Mouse (Mus musculus): ENCODE results near the gene Trpm3. TPM values are rescaled to one million over a fixed set of nuclear protein-coding genes. Genes with fewer than 3 reads are reported as not detected.
A peak's percentile ranks its signal among the peaks of the same experiment; 100 is the strongest.

Gene Trpm3
- polyA plus RNA-seq, 1 experiment from 2014 or later, result 6.4 TPM

DNA sequence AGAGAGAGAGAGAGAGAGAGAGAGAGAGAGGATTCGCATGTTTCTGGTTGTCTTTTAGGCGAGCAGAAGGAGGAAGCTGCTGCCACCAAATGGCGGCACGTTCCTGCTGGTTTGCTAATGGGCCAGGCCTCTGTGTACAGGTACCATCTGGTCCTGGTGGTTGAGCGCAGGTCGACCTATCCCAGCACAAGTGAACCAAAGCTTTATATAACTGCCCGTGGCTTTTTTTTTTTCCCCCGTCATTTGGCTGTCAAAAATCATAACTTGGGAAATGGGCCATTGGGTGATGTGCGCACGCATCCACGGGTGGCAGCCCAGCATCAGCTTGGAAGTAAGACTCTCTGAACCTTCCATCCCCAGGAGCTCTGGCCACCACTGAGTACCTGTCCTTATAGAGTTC, 745.5 kb downstream of the Trpm3 start:
- no peaks in the 10 kb centered on the region for H3K27me3 ChIP-seq (replicated peaks; ENCODE audit: control insufficient read depth, insufficient read depth, low read length)
- no peaks in the 10 kb centered on the region for H3K9me3 ChIP-seq (ENCODE audit: control insufficient read depth, low read length)
- 44% methylated on average over 11 of the region's 11 CpGs for WGBS
- peak overlapping the region; percentile 6; the same call in 1 of the 2 replicates for H3K4me3 ChIP-seq (ENCODE audit: low read depth, low read length)
- H3K4me2 ChIP-seq (ENCODE audit: low read depth, low read length), result peak overlapping the region; percentile 54
- H3K9ac ChIP-seq (ENCODE audit: low read depth, low read length), result no peak overlapping the region
- no peaks in the 10 kb centered on the region for H3K36me3 ChIP-seq (ENCODE audit: control insufficient read depth, insufficient read depth, low read length)
- ATAC-seq (ENCODE audit: low read depth) (0 out of 2 replicates have a peak, but pooled peaks have one; percentile 44), DNase-seq (ENCODE audit: low spot score) (no peak)
- no peaks in the 10 kb centered on the region for H3K4me1 ChIP-seq (ENCODE audit: control insufficient read depth, insufficient read depth, low read length)
- H3K27ac ChIP-seq (replicated peaks; ENCODE audit: low read depth, low read length), result no peak overlapping the region

DNA sequence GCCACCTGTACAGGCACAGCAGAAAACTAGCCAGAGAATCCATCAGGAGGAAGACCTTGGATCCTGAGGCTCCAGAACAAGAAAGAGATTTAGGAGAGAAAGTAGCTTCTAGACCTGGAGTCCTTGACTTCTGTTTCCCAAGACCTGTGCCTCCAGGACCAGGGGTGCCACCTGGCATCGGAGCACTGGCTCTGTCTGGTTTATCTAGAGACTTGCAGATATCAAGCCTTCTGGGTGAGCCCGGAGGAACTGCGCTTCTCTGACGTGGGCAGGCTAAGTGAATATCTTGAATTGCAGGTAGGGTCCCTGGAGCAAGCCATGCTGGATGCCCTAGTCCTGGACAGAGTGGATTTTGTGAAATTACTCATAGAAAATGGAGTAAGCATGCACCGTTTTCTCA, 746.2 kb downstream of the Trpm3 start:
- Histone ChIP-seq H3K4me2 (ENCODE audit: low read depth, low read length) (no peak overlapping the region), H3K27ac (replicated peaks; ENCODE audit: low read depth, low read length) (no peak overlapping the region), H3K4me1 (ENCODE audit: control insufficient read depth, insufficient read depth, low read length) (no peaks in the 10 kb centered on the region), H3K4me3 (ENCODE audit: low read depth, low read length) (no peak overlapping the region), H3K36me3 (ENCODE audit: control insufficient read depth, insufficient read depth, low read length) (no peaks in the 10 kb centered on the region), H3K9me3 (ENCODE audit: control insufficient read depth, low read length) (no peaks in the 10 kb centered on the region), H3K27me3 (replicated peaks; ENCODE audit: control insufficient read depth, insufficient read depth, low read length) (no peaks in the 10 kb centered on the region), H3K9ac (ENCODE audit: low read depth, low read length) (no peak overlapping the region)
- ATAC-seq (ENCODE audit: low read depth) (no peak), DNase-seq (ENCODE audit: low spot score) (no peak)
- WGBS, result 85% methylated on average over 5 of the region's 5 CpGs

DNA sequence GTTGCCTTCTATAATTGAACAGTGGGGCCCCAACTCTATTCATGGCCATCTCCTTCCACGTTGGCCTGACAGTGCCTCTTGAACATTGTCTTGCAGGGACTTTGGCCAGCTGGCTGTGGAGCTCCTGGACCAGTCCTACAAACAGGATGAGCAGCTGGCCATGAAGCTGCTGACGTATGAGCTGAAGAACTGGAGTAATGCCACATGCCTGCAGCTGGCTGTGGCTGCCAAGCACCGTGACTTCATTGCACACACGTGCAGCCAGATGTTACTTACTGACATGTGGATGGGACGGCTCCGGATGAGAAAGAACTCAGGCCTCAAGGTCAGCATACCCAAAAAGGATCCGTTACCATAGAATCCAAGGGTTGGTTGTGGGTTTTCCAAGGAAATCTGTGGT, 763.0 kb downstream of the Trpm3 start:
- Histone ChIP-seq H3K4me2 (ENCODE audit: low read depth, low read length) (no peak overlapping the region), H3K27ac (replicated peaks; ENCODE audit: low read depth, low read length) (no peak overlapping the region), H3K36me3 (ENCODE audit: control insufficient read depth, insufficient read depth, low read length) (no peaks in the 10 kb centered on the region), H3K4me3 (ENCODE audit: low read depth, low read length) (no peak overlapping the region), H3K4me1 (ENCODE audit: control insufficient read depth, insufficient read depth, low read length) (peaks cover 5% of the 10 kb centered on the region; the same call in 1 of the 2 replicates), H3K9me3 (ENCODE audit: control insufficient read depth, low read length) (no peaks in the 10 kb centered on the region), H3K27me3 (replicated peaks; ENCODE audit: control insufficient read depth, insufficient read depth, low read length) (no peaks in the 10 kb centered on the region), H3K9ac (ENCODE audit: low read depth, low read length) (no peak overlapping the region)
- DNase-seq (ENCODE audit: low spot score), result peak; percentile 25
- no peak for ATAC-seq (ENCODE audit: low read depth)
- 77% methylated on average over 7 of the region's 7 CpGs for whole genome bisulfite sequencing

- H3K36me3 ChIP-seq (ENCODE audit: control insufficient read depth, insufficient read depth, low read length), result no peaks in the 10 kb centered on the region
- peaks cover 5% of the 10 kb centered on the region; the same call in 1 of the 2 replicates for H3K4me1 ChIP-seq (ENCODE audit: control insufficient read depth, insufficient read depth, low read length)
- H3K4me2 ChIP-seq (ENCODE audit: low read depth, low read length), result no peak overlapping the region
- 96% methylated on average over 6 of the region's 6 CpGs for WGBS
- no peak overlapping the region for H3K4me3 ChIP-seq (ENCODE audit: low read depth, low read length)
- H3K27me3 ChIP-seq (replicated peaks; ENCODE audit: control insufficient read depth, insufficient read depth, low read length), result no peaks in the 10 kb centered on the region
- ATAC-seq (ENCODE audit: low read depth) (no peak), DNase-seq (ENCODE audit: low spot score) (no peak)
- H3K9me3 ChIP-seq (ENCODE audit: control insufficient read depth, low read length), result no peaks in the 10 kb centered on the region
- no peak overlapping the region for H3K9ac ChIP-seq (ENCODE audit: low read depth, low read length)
- no peak overlapping the region for H3K27ac ChIP-seq (replicated peaks; ENCODE audit: low read depth, low read length)
Observed at GRCm38 (mm10) chr19:22902386-22902785, 763.5 kb downstream of the Trpm3 start.

DNA sequence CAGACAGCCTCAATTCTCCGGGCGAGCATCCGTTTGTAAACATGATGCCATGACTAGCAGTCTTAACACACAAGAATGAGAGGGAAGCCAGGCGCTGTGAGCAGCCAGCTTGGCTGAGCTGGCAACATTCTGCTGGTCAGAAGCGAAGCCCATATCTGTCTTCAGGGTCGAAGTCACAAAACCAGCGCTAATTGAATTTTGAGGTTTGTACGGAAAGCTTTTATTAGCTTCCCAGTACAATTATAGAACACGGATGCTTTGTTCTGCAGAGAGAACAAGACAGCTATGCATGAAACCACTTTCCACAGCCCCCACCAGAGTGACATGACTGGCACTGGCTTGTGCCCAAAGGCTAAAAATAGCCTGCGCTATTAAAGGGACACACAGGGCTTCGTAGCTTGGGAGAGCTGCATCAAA, 766.2 kb downstream of the Trpm3 start:
- DNase-seq (ENCODE audit: low spot score) (peak; percentile 65), ATAC-seq (ENCODE audit: low read depth) (no peak)
- Histone ChIP-seq H3K27ac (replicated peaks; ENCODE audit: low read depth, low read length) (no peak overlapping the region), H3K4me2 (ENCODE audit: low read depth, low read length) (no peak overlapping the region), H3K9ac (ENCODE audit: low read depth, low read length) (no peak overlapping the region), H3K4me3 (ENCODE audit: low read depth, low read length) (no peak overlapping the region), H3K36me3 (ENCODE audit: control insufficient read depth, insufficient read depth, low read length) (no peaks in the 10 kb centered on the region), H3K9me3 (ENCODE audit: control insufficient read depth, low read length) (no peaks in the 10 kb centered on the region), H3K27me3 (replicated peaks; ENCODE audit: control insufficient read depth, insufficient read depth, low read length) (no peaks in the 10 kb centered on the region), H3K4me1 (ENCODE audit: control insufficient read depth, insufficient read depth, low read length) (peaks cover 5% of the 10 kb centered on the region; the same call in 1 of the 2 replicates)
- 64% methylated on average over 11 of the region's 11 CpGs for WGBS

DNA sequence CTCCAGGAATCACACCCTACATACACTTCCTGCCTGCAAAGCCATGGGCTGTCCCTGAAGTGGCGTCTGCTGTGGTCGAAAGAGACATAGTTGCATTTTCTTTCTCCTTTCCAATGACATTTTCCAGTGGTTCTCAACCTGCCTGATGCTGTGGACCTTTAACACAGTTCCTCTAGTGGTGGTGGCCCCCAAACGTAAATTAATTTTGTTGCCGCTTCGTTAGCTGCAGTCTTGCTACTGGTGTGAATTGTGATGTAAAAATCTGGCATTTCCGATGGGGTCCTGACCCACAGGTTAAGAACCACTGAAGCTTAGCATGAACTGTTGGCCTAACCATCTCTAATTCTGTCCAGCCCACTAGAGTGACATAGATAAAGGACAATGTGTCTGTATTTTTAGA, 771.8 kb downstream of the Trpm3 start:
- Histone ChIP-seq H3K9me3 (ENCODE audit: control insufficient read depth, low read length) (peaks cover 3% of the 10 kb centered on the region; the same call in 1 of the 2 replicates), H3K4me3 (ENCODE audit: low read depth, low read length) (no peak overlapping the region), H3K27ac (replicated peaks; ENCODE audit: low read depth, low read length) (no peak overlapping the region), H3K36me3 (ENCODE audit: control insufficient read depth, insufficient read depth, low read length) (no peaks in the 10 kb centered on the region), H3K9ac (ENCODE audit: low read depth, low read length) (no peak overlapping the region), H3K4me2 (ENCODE audit: low read depth, low read length) (no peak overlapping the region), H3K4me1 (ENCODE audit: control insufficient read depth, insufficient read depth, low read length) (no peaks in the 10 kb centered on the region), H3K27me3 (replicated peaks; ENCODE audit: control insufficient read depth, insufficient read depth, low read length) (no peaks in the 10 kb centered on the region)
- DNase-seq (ENCODE audit: low spot score), result no peak
- ATAC-seq (ENCODE audit: low read depth), result no peak
- 86% methylated on average over 6 of the region's 6 CpGs for WGBS

GRCm38 (mm10) chr19:22912971-22913370, 774.1 kb downstream of the Trpm3 start:
- Histone ChIP-seq H3K27ac (replicated peaks; ENCODE audit: low read depth, low read length) (no peak overlapping the region), H3K4me3 (ENCODE audit: low read depth, low read length) (no peak overlapping the region), H3K36me3 (ENCODE audit: control insufficient read depth, insufficient read depth, low read length) (no peaks in the 10 kb centered on the region), H3K4me2 (ENCODE audit: low read depth, low read length) (no peak overlapping the region), H3K9ac (ENCODE audit: low read depth, low read length) (no peak overlapping the region), H3K27me3 (replicated peaks; ENCODE audit: control insufficient read depth, insufficient read depth, low read length) (no peaks in the 10 kb centered on the region), H3K4me1 (ENCODE audit: control insufficient read depth, insufficient read depth, low read length) (peaks cover 15% of the 10 kb centered on the region), H3K9me3 (ENCODE audit: control insufficient read depth, low read length) (peaks cover 3% of the 10 kb centered on the region; the same call in 1 of the 2 replicates)
- DNase-seq (ENCODE audit: low spot score) (no peak), ATAC-seq (ENCODE audit: low read depth) (no peak)
- whole genome bisulfite sequencing, result 77% methylated on average over 4 of the region's 4 CpGs

GRCm38 (mm10) chr19:22915868-22916642, 777.2 kb downstream of the Trpm3 start:
- Histone ChIP-seq H3K9ac (ENCODE audit: low read depth, low read length) (peak overlapping the region; percentile 46; the same call in 1 of the 2 replicates), H3K4me2 (ENCODE audit: low read depth, low read length) (peak overlapping the region; percentile 55), H3K9me3 (ENCODE audit: control insufficient read depth, low read length) (peaks cover 2% of the 10 kb centered on the region; the same call in 1 of the 2 replicates), H3K27ac (replicated peaks; ENCODE audit: low read depth, low read length) (peak overlapping the region; percentile 73), H3K36me3 (ENCODE audit: control insufficient read depth, insufficient read depth, low read length) (no peaks in the 10 kb centered on the region), H3K4me1 (ENCODE audit: control insufficient read depth, insufficient read depth, low read length) (peaks cover 15% of the 10 kb centered on the region), H3K27me3 (replicated peaks; ENCODE audit: control insufficient read depth, insufficient read depth, low read length) (no peaks in the 10 kb centered on the region), H3K4me3 (ENCODE audit: low read depth, low read length) (peak overlapping the region; percentile 28)
- DNase-seq (ENCODE audit: low spot score) (peak; percentile 91), ATAC-seq (ENCODE audit: low read depth) (peak; percentile 64)
- WGBS, result 18% methylated on average over 16 of the region's 16 CpGs
